Mouse (Mus musculus) kidney, adult 2 months (tissue): Measurements from ENCODE around the gene Blmh.

Source experiments
- CTCF ChIP-seq: fragments of 200-500 bp; conservative IDR thresholded peaks from 2 replicates; pipeline ENCODE4 v1.5.1; 2011; ENCODE audit warnings: low read depth, mild to moderate bottlenecking, control low read depth, low read length, moderate library complexity, mixed read lengths; ENCODE audit not compliant: insufficient read depth, insufficient read length
- POLR2A ChIP-seq: fragments of 200-500 bp; IDR thresholded peaks from one replicate; pipeline ENCODE4 v1.6.1; 2011; ENCODE audit warnings: low read depth, low read length, control low read depth

GRCm38 (mm10) chr11:76911325-76912054 lies 13.1 kb upstream of the Blmh start:
- no peak for TF ChIP-seq CTCF
- TF ChIP-seq POLR2A, result no peak
